Mouse (Mus musculus) G1E (cell line): ENCODE measurements around the gene Mbnl1.

Experiments
- CTCF ChIP-seq: IDR thresholded peaks from 2 replicates; pipeline ENCODE4 v1.5.1; 2012; ENCODE audit warnings: low read depth, low read length, inconsistent platforms, mixed read lengths
- GATA1 ChIP-seq: IDR thresholded peaks from 2 replicates; pipeline ENCODE4 v1.6.1; 2012; ENCODE audit warnings: borderline replicate concordance, low read length, inconsistent platforms, mixed read lengths
- GATA2 ChIP-seq: IDR thresholded peaks from 2 replicates; pipeline ENCODE4 v1.6.1; 2012; ENCODE audit warnings: low read depth, low read length, inconsistent platforms, borderline replicate concordance
- TAL1 ChIP-seq: conservative IDR thresholded peaks from 2 replicates; pipeline ENCODE4 v1.6.1; 2012; ENCODE audit warnings: low read depth, low read length, inconsistent platforms, mixed read lengths

DNA sequence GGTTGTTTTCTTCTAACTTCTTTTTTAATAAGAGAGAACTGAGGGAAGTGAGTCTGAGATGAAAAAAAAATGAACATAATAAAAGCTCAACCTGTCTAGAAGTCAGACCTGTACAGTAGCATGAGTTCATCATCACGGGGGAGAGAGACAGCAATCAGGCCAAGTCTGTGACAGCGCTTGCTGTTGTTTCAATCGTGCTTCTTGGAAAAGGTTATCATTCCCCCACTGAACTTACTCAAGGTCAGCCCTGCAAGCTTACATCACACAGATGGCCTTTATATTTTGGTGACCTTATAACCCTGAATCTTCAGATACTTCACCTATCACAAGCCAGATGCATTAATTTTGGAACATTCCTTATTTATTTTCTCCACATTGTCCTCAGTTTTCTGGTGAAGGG lies 80.4 kb downstream of the Mbnl1 start:
- no peak for TF ChIP-seq CTCF
- TF ChIP-seq TAL1 = no peak
- no peak for TF ChIP-seq GATA1
- TF ChIP-seq GATA2 = no peak
